Mouse (Mus musculus): ENCODE results near the gene Adsl.

Adsl gene

GRCm38 (mm10) chr15:80941468-80942040, 6.7 kb upstream of the Adsl start:
- no peak for DNase-seq (ENCODE audit: low spot score)

GRCm38 (mm10) chr15:80945851-80946250, 2.4 kb upstream of the Adsl start:
- DNase-seq (ENCODE audit: low spot score), result no peak

- DNase-seq (ENCODE audit: low spot score), result no peak
Measured at GRCm38 (mm10) chr15:80949431-80949830, 1.1 kb downstream of the Adsl start.

- no peak for DNase-seq (ENCODE audit: low spot score)
Measured at GRCm38 (mm10) chr15:80950055-80950454, 1.8 kb downstream of the Adsl start.

GRCm38 (mm10) chr15:80953971-80954370, 5.7 kb downstream of the Adsl start:
- no peak for DNase-seq (ENCODE audit: low spot score)

GRCm38 (mm10) chr15:80954861-80955260, 6.6 kb downstream of the Adsl start:
- DNase-seq (ENCODE audit: low spot score), result no peak

- DNase-seq (ENCODE audit: low spot score), result no peak
Measured at GRCm38 (mm10) chr15:80955836-80956438, 7.6 kb downstream of the Adsl start.

GRCm38 (mm10) chr15:80969371-80969770, 21.1 kb downstream of the Adsl start:
- DNase-seq (ENCODE audit: low spot score), result no peak

- DNase-seq (ENCODE audit: low spot score), result no peak
Measured at GRCm38 (mm10) chr15:80974311-80974710, 26.0 kb downstream of the Adsl start.

- no peak for DNase-seq (ENCODE audit: low spot score)
Measured at GRCm38 (mm10) chr15:80975666-80976065, 27.4 kb downstream of the Adsl start.

GRCm38 (mm10) chr15:80977620-80978334, 29.5 kb downstream of the Adsl start, which contains the start of gene Sgsm3:
TSS of gene Sgsm3 (plus strand) at chr15:80977765.
- peak; percentile 86 for DNase-seq (ENCODE audit: low spot score)

GRCm38 (mm10) chr15:80979611-80980010, 31.3 kb downstream of the Adsl start:
- DNase-seq (ENCODE audit: low spot score), result no peak

GRCm38 (mm10) chr15:80981176-80981575, 32.9 kb downstream of the Adsl start:
- DNase-seq (ENCODE audit: low spot score), result no peak

GRCm38 (mm10) chr15:80983264-80983663, 35.0 kb downstream of the Adsl start:
- DNase-seq (ENCODE audit: low spot score), result no peak

GRCm38 (mm10) chr15:80988331-80988730, 40.0 kb downstream of the Adsl start:
- DNase-seq (ENCODE audit: low spot score), result no peak

GRCm38 (mm10) chr15:80989712-80990111, 41.4 kb downstream of the Adsl start:
- DNase-seq (ENCODE audit: low spot score), result no peak

GRCm38 (mm10) chr15:80994959-80995358, 46.7 kb downstream of the Adsl start:
- no peak for DNase-seq (ENCODE audit: low spot score)

- DNase-seq (ENCODE audit: low spot score), result no peak
Measured at GRCm38 (mm10) chr15:80996090-80996835, 48.0 kb downstream of the Adsl start.

- DNase-seq (ENCODE audit: low spot score), result no peak
Measured at GRCm38 (mm10) chr15:80997077-80997476, 48.8 kb downstream of the Adsl start.

- no peak for DNase-seq (ENCODE audit: low spot score)
Measured at GRCm38 (mm10) chr15:81000419-81001138, 52.3 kb downstream of the Adsl start.

GRCm38 (mm10) chr15:81006127-81006735, 57.9 kb downstream of the Adsl start:
- no peak for DNase-seq (ENCODE audit: low spot score)

GRCm38 (mm10) chr15:81007339-81007738, 59.0 kb downstream of the Adsl start:
- DNase-seq (ENCODE audit: low spot score), result no peak

Data from ovary, postnatal 36 days (tissue).